Mouse (Mus musculus): ENCODE data around the gene Elf5. TPM values are rescaled to one million over a fixed set of nuclear protein-coding genes. Genes with fewer than 3 reads are reported as not detected.

Gene Elf5
- polyA plus RNA-seq, 1 experiment from 2014 or later, result 0.09 TPM

GRCm38 (mm10) chr2:103400691-103401090 lies 10.8 kb upstream of the Elf5 start:
- Histone ChIP-seq H3K9me3 (replicated peaks; ENCODE audit: control insufficient read depth, low read length) (no peaks in the 10 kb centered on the region), H3K27me3 (ENCODE audit: control insufficient read depth, insufficient read depth, low read depth, low read length) (no peaks in the 10 kb centered on the region), H3K9ac (ENCODE audit: low read depth, low read length) (no peak overlapping the region), H3K27ac (ENCODE audit: low read length) (no peak overlapping the region), H3K36me3 (ENCODE audit: control insufficient read depth, insufficient read depth) (no peaks in the 10 kb centered on the region), H3K4me1 (ENCODE audit: control insufficient read depth, low read depth, low read length) (no peaks in the 10 kb centered on the region), H3K4me3 (ENCODE audit: low read depth, low read length) (no peak overlapping the region), H3K4me2 (ENCODE audit: low read depth, low read length) (no peak overlapping the region)
- no peak for ATAC-seq (ENCODE audit: low read depth)
- 65% methylated on average over 4 of the region's 4 CpGs for WGBS (ENCODE audit: insufficient replicate concordance)

- Histone ChIP-seq H3K9ac (ENCODE audit: low read depth, low read length) (no peak overlapping the region), H3K27me3 (ENCODE audit: control insufficient read depth, insufficient read depth, low read depth, low read length) (no peaks in the 10 kb centered on the region), H3K4me1 (ENCODE audit: control insufficient read depth, low read depth, low read length) (no peaks in the 10 kb centered on the region), H3K4me3 (ENCODE audit: low read depth, low read length) (no peak overlapping the region), H3K4me2 (ENCODE audit: low read depth, low read length) (no peak overlapping the region), H3K27ac (ENCODE audit: low read length) (no peak overlapping the region), H3K36me3 (ENCODE audit: control insufficient read depth, insufficient read depth) (no peaks in the 10 kb centered on the region), H3K9me3 (replicated peaks; ENCODE audit: control insufficient read depth, low read length) (no peaks in the 10 kb centered on the region)
- WGBS (ENCODE audit: insufficient replicate concordance), result 51% methylated on average over 3 of the region's 3 CpGs
- ATAC-seq (ENCODE audit: low read depth), result no peak
These were observed 5.2 kb upstream of the Elf5 start for GRCm38 (mm10) chr2:103406239-103406638.

DNA sequence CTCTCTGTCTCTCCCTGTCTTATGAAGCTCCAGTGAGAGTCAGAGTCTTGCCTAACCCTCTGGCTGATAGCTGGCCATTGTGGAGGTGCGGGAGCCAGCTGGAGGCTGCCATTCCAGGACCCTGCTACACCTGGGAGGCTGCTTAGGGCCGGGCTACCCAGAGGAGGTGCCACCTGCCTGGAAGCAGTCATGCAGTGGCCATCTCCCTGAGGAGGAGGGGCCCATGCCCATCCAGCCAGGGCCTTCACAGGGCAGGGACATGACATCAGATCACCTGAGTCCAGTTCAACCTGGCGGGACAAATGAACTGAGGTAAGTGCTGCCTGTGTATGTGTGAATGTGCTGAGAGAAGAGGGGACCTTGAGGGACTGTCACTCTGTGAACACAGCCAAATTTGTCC lies 328 bp downstream of the Elf5 start:
- H3K9me3 ChIP-seq (replicated peaks; ENCODE audit: control insufficient read depth, low read length), result no peaks in the 10 kb centered on the region
- no peaks in the 10 kb centered on the region for H3K36me3 ChIP-seq (ENCODE audit: control insufficient read depth, insufficient read depth)
- no peak overlapping the region for H3K9ac ChIP-seq (ENCODE audit: low read depth, low read length)
- H3K4me2 ChIP-seq (ENCODE audit: low read depth, low read length), result no peak overlapping the region
- H3K27ac ChIP-seq (ENCODE audit: low read length), result no peak overlapping the region
- no peaks in the 10 kb centered on the region for H3K27me3 ChIP-seq (ENCODE audit: control insufficient read depth, insufficient read depth, low read depth, low read length)
- WGBS (ENCODE audit: insufficient replicate concordance), result 57% methylated on average over 3 of the region's 3 CpGs
- no peak for ATAC-seq (ENCODE audit: low read depth)
- no peaks in the 10 kb centered on the region for H3K4me1 ChIP-seq (ENCODE audit: control insufficient read depth, low read depth, low read length)
- no peak overlapping the region for H3K4me3 ChIP-seq (ENCODE audit: low read depth, low read length)

DNA sequence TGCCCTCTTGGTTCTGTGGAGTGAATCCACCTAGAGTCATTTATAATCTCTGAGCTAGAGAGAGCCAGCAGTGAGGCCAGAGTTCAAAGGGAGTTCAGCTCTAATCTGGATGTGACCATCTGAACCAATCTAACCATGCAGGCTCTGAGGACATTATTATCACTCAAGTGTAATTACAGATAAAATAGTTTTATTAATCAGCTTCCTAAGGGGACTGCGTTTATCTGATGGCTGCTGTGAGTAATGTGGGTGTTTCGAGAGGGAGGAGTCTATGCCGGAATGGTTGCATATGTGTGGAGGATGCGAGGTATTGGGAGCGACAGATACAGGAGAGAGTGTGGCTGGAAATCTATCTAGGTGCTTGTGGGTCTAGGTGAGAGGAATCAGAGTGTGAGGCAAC lies 1.9 kb downstream of the Elf5 start:
- WGBS (ENCODE audit: insufficient replicate concordance), result 58% methylated on average over 5 of the region's 5 CpGs
- no peaks in the 10 kb centered on the region for H3K4me1 ChIP-seq (ENCODE audit: control insufficient read depth, low read depth, low read length)
- H3K4me2 ChIP-seq (ENCODE audit: low read depth, low read length), result no peak overlapping the region
- no peaks in the 10 kb centered on the region for H3K27me3 ChIP-seq (ENCODE audit: control insufficient read depth, insufficient read depth, low read depth, low read length)
- no peak overlapping the region for H3K9ac ChIP-seq (ENCODE audit: low read depth, low read length)
- ATAC-seq (ENCODE audit: low read depth), result no peak
- H3K9me3 ChIP-seq (replicated peaks; ENCODE audit: control insufficient read depth, low read length), result no peaks in the 10 kb centered on the region
- no peak overlapping the region for H3K4me3 ChIP-seq (ENCODE audit: low read depth, low read length)
- no peak overlapping the region for H3K27ac ChIP-seq (ENCODE audit: low read length)
- H3K36me3 ChIP-seq (ENCODE audit: control insufficient read depth, insufficient read depth), result no peaks in the 10 kb centered on the region

GRCm38 (mm10) chr2:103415774-103416173 lies 4.3 kb downstream of the Elf5 start:
- Histone ChIP-seq H3K9ac (ENCODE audit: low read depth, low read length) (no peak overlapping the region), H3K4me1 (ENCODE audit: control insufficient read depth, low read depth, low read length) (no peaks in the 10 kb centered on the region), H3K27ac (ENCODE audit: low read length) (no peak overlapping the region), H3K36me3 (ENCODE audit: control insufficient read depth, insufficient read depth) (no peaks in the 10 kb centered on the region), H3K27me3 (ENCODE audit: control insufficient read depth, insufficient read depth, low read depth, low read length) (no peaks in the 10 kb centered on the region), H3K4me3 (ENCODE audit: low read depth, low read length) (no peak overlapping the region), H3K9me3 (replicated peaks; ENCODE audit: control insufficient read depth, low read length) (no peaks in the 10 kb centered on the region), H3K4me2 (ENCODE audit: low read depth, low read length) (no peak overlapping the region)
- ATAC-seq (ENCODE audit: low read depth), result no peak
- 59% methylated on average over 3 of the region's 3 CpGs for WGBS (ENCODE audit: insufficient replicate concordance)

- no peaks in the 10 kb centered on the region for H3K4me1 ChIP-seq (ENCODE audit: control insufficient read depth, low read depth, low read length)
- H3K27ac ChIP-seq (ENCODE audit: low read length), result no peak overlapping the region
- no peak for ATAC-seq (ENCODE audit: low read depth)
- H3K27me3 ChIP-seq (ENCODE audit: control insufficient read depth, insufficient read depth, low read depth, low read length), result no peaks in the 10 kb centered on the region
- H3K9ac ChIP-seq (ENCODE audit: low read depth, low read length), result no peak overlapping the region
- no peak overlapping the region for H3K4me3 ChIP-seq (ENCODE audit: low read depth, low read length)
- 57% methylated on average over 15 of the region's 15 CpGs for WGBS (ENCODE audit: insufficient replicate concordance)
- no peak overlapping the region for H3K4me2 ChIP-seq (ENCODE audit: low read depth, low read length)
- H3K9me3 ChIP-seq (replicated peaks; ENCODE audit: control insufficient read depth, low read length), result no peaks in the 10 kb centered on the region
- H3K36me3 ChIP-seq (ENCODE audit: control insufficient read depth, insufficient read depth), result no peaks in the 10 kb centered on the region
These were observed 9.4 kb downstream of the Elf5 start for GRCm38 (mm10) chr2:103420650-103421507.

- H3K4me3 ChIP-seq (ENCODE audit: low read depth, low read length), result no peak overlapping the region
- H3K9me3 ChIP-seq (replicated peaks; ENCODE audit: control insufficient read depth, low read length), result no peaks in the 10 kb centered on the region
- H3K27me3 ChIP-seq (ENCODE audit: control insufficient read depth, insufficient read depth, low read depth, low read length), result no peaks in the 10 kb centered on the region
- no peak for ATAC-seq (ENCODE audit: low read depth)
- H3K4me1 ChIP-seq (ENCODE audit: control insufficient read depth, low read depth, low read length), result no peaks in the 10 kb centered on the region
- no peak overlapping the region for H3K4me2 ChIP-seq (ENCODE audit: low read depth, low read length)
- no peak overlapping the region for H3K27ac ChIP-seq (ENCODE audit: low read length)
- WGBS (ENCODE audit: insufficient replicate concordance), result 54% methylated on average over 12 of the region's 12 CpGs
- H3K36me3 ChIP-seq (ENCODE audit: control insufficient read depth, insufficient read depth), result no peaks in the 10 kb centered on the region
- H3K9ac ChIP-seq (ENCODE audit: low read depth, low read length), result no peak overlapping the region
These were observed 12.4 kb downstream of the Elf5 start for GRCm38 (mm10) chr2:103423884-103424283.

DNA sequence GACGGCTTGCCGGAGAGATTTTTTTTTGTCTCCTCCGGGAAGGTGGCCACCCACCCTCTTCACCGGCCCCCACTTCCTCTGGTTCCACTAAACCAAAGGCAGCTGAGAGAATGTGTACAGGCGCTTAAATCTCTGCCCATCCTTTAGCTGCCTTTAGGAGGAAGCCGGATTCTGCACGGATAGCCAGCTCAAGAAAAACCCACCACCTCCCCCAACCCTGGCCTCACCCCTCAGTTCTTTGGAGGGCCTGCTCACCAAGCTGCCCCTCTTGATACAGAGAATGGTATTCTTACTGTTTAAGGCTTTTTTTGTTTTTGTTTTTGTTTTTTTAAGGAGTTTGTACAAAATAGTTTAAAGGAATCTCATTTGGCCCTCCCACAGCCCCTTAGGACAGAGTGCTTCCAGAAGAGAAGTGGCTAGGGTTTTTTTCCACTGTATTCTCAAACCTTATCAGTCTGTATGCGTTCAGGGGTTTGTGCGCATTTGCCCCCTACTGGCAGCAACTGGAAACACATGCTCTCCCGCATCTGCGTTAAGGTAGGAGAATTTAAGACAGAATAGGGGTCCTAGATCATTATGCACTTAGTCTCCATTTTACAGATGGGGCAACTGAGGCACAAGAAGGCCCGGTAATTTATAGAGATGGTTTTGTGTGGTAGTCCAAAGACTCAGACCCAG lies 13.0 kb downstream of the Elf5 start:
- Histone ChIP-seq H3K36me3 (ENCODE audit: control insufficient read depth, insufficient read depth) (no peaks in the 10 kb centered on the region), H3K27me3 (ENCODE audit: control insufficient read depth, insufficient read depth, low read depth, low read length) (no peaks in the 10 kb centered on the region), H3K4me2 (ENCODE audit: low read depth, low read length) (no peak overlapping the region), H3K4me1 (ENCODE audit: control insufficient read depth, low read depth, low read length) (no peaks in the 10 kb centered on the region), H3K4me3 (ENCODE audit: low read depth, low read length) (no peak overlapping the region), H3K9me3 (replicated peaks; ENCODE audit: control insufficient read depth, low read length) (no peaks in the 10 kb centered on the region), H3K27ac (ENCODE audit: low read length) (no peak overlapping the region), H3K9ac (ENCODE audit: low read depth, low read length) (no peak overlapping the region)
- ATAC-seq (ENCODE audit: low read depth), result no peak
- 21% methylated on average over 12 of the region's 12 CpGs for WGBS (ENCODE audit: insufficient replicate concordance)

- Histone ChIP-seq H3K9ac (ENCODE audit: low read depth, low read length) (no peak overlapping the region), H3K4me1 (ENCODE audit: control insufficient read depth, low read depth, low read length) (no peaks in the 10 kb centered on the region), H3K4me2 (ENCODE audit: low read depth, low read length) (no peak overlapping the region), H3K4me3 (ENCODE audit: low read depth, low read length) (no peak overlapping the region), H3K27me3 (ENCODE audit: control insufficient read depth, insufficient read depth, low read depth, low read length) (no peaks in the 10 kb centered on the region), H3K27ac (ENCODE audit: low read length) (no peak overlapping the region), H3K9me3 (replicated peaks; ENCODE audit: control insufficient read depth, low read length) (no peaks in the 10 kb centered on the region), H3K36me3 (ENCODE audit: control insufficient read depth, insufficient read depth) (no peaks in the 10 kb centered on the region)
- no peak for ATAC-seq (ENCODE audit: low read depth)
- WGBS (ENCODE audit: insufficient replicate concordance), result 51% methylated on average over 11 of the region's 11 CpGs
These were observed 14.1 kb downstream of the Elf5 start for GRCm38 (mm10) chr2:103425456-103426063.
